Mouse (Mus musculus) forebrain, embryonic 10.5 days (tissue): ENCODE data around the gene Flt3l. TPM values are rescaled to one million over a fixed set of nuclear protein-coding genes. Genes with fewer than 3 reads are reported as not detected.
"Not testable (repeated sequence)": the region's sequence is repeated elsewhere in the genome, so short reads cannot be mapped to it uniquely, and the experiment has no call there.

ENCODE experiments used
- DNase-seq: peaks from one replicate; pipeline ENCODE4 v3.0.0-alpha.2; 2017; ENCODE audit warnings: low spot score; ENCODE audit errors: extremely low spot score
- H3K27ac ChIP-seq: fragments of 300-500 bp; sonication (generic); 2 replicates; pipeline ENCODE4 v1.5.1; 2016; ENCODE audit warnings: mild to moderate bottlenecking
- H3K27me3 ChIP-seq: fragments of 300-500 bp; sonication (generic); 2 replicates; pipeline ENCODE4 v1.6.1; 2016; ENCODE audit warnings: mild to moderate bottlenecking; ENCODE audit not compliant: poor library complexity, severe bottlenecking
- H3K36me3 ChIP-seq: fragments of 300-500 bp; sonication (generic); replicated peaks from 2 replicates; pipeline ENCODE4 v1.6.1; 2016; ENCODE audit warnings: mild to moderate bottlenecking, moderate library complexity
- H3K4me1 ChIP-seq: fragments of 300-500 bp; sonication (generic); 2 replicates; pipeline ENCODE4 v1.6.1; 2016
- H3K4me3 ChIP-seq: fragments of 300-500 bp; sonication (generic); 2 replicates; pipeline ENCODE4 v1.5.1; 2016; ENCODE audit warnings: mild to moderate bottlenecking, moderate library complexity
- H3K9me3 ChIP-seq: fragments of 300-500 bp; sonication (generic); 2 replicates; pipeline ENCODE4 v1.6.1; 2016; ENCODE audit warnings: mild to moderate bottlenecking, moderate library complexity
- WGBS: fragments of 180-500 bp; shearing (Covaris S2); methylation state at CpG from one replicate; pipeline ENCODE4 v1.1.7; 2016; 5-methylcytosine and 5-hydroxymethylcytosine counted together
- polyA plus RNA-seq: library from polyadenylated mRNA; unstranded; fragments of >200 nt; fragmentation: Nextera tagmentation; extraction: Ambion mirVana; gene quantifications from 2 replicates; pipeline ENCODE4 v1.2.1, GENCODE M21; 2016

The Flt3l gene
- polyA plus RNA-seq, 1 experiment from 2014 or later = 1.1 TPM

DNA sequence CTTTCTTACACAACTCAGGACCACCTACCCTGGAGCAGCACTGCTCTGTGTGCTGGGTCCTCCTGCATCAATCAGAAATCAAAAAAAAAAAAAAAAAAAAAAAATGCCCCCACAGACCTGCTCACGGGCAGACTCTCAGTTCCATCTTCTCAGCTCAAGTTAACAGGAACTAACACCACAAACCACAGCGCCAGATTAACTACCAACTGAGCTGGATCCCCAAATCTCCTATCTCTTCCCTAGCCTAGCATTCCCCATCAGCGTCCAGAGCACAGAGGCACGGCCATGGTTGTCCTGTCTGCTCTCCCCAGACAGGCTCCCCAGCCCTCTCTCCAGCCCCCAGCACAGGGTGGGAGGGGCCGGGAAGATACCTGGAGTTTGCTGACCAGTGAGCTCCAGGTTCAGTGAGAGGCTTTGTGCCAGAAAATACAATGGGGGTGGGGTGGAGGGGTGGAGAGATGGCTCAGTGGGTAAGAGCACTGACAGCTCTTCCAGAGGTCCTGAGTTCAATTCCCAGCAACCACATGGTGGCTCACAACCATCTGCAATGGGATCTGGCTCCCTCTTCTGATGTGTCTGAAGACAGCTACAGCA is 29.1 kb downstream of the Flt3l start:
- Histone ChIP-seq H3K27ac (peak overlapping the region; percentile 63; the same call in 1 of the 2 replicates), H3K4me3 (no peak overlapping the region), H3K4me1 (peaks cover 32% of the 10 kb centered on the region), H3K9me3 (no peaks in the 10 kb centered on the region), H3K27me3 (no peaks in the 10 kb centered on the region), H3K36me3 (no peaks in the 10 kb centered on the region)
- no peak for DNase-seq
- WGBS = 50% methylated on average over 5 of the region's 5 CpGs

DNA sequence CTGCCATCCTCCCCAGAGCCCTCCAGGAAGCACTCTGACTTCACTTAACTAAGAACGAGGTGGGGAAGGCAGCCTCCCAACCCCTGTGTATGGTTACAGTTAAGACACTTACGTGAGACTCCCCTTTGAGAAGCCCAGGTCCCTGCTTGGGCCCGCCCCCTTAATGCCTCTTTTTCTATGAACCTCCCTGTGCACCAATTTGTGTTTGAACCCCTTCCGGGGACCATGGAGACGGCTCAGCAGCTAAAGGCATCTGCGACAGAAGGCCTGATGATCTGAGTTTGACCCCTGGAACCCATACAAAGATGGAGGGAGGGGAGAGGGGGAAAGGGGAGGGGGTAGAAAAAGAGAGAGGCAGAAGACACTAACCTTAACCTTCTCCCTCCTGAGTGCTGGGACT is 29.8 kb downstream of the Flt3l start:
- Histone ChIP-seq H3K4me3 (no peak overlapping the region; the same call in 1 of the 2 replicates), H3K27ac (peak overlapping the region; percentile 77), H3K4me1 (peaks cover 32% of the 10 kb centered on the region), H3K36me3 (no peaks in the 10 kb centered on the region), H3K9me3 (no peaks in the 10 kb centered on the region), H3K27me3 (no peaks in the 10 kb centered on the region)
- 41% methylated on average over 6 of the region's 6 CpGs for WGBS
- no peak for DNase-seq

DNA sequence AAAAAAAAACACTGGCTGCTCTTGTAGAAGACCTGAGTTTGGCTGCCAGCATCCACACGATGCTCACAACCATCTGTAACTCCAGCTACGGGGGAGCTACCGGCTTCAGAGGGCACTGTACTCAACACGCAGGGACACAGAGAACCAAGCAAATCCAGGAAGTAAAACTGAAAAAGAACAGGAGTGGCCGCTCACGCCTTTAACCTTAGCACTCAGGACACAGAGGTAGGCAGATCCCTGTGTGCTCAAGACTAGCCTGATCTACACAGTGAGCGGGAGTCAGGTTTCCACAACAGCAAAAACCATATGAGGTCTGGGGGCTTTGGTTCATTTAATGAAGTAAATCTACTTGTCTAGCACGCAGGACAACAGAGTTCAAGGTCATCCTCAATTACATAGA is 30.7 kb downstream of the Flt3l start:
- no peak for DNase-seq
- 85% methylated on average over 8 of the region's 8 CpGs for WGBS
- no peaks in the 10 kb centered on the region for H3K27me3 ChIP-seq
- H3K27ac ChIP-seq = 0 out of 2 replicates have a peak overlapping the region, but pooled peaks have one; percentile 20
- no peaks in the 10 kb centered on the region for H3K9me3 ChIP-seq
- H3K36me3 ChIP-seq = no peaks in the 10 kb centered on the region
- no peak overlapping the region for H3K4me3 ChIP-seq
- H3K4me1 ChIP-seq = peaks cover 32% of the 10 kb centered on the region

DNA sequence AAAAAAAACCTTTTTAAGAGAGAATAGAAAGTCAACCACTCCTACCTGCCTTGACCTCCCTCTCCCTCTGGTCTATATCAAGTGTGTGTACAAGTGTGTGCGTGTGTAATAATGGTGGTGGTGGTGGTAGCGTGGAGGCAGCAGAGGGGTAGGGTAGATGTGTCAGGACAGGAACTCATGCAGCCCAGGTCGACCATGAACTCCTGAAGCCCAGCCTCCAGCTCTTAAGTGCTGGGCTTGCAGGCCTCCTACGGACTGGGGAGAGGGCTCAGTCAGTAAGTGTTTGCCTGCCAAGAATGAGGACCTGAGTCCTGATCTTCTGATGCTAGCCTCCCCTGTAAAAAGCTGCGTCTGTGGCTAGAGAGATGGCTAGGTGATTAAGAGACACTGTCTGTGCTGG is 31.3 kb downstream of the Flt3l start:
- Histone ChIP-seq H3K9me3 (no peaks in the 10 kb centered on the region), H3K27ac (0 out of 2 replicates have a peak overlapping the region, but pooled peaks have one; percentile 20), H3K36me3 (no peaks in the 10 kb centered on the region), H3K4me1 (peaks cover 32% of the 10 kb centered on the region), H3K27me3 (no peaks in the 10 kb centered on the region), H3K4me3 (no peak overlapping the region)
- WGBS = 84% methylated on average over 5 of the region's 5 CpGs
- no peak for DNase-seq

DNA sequence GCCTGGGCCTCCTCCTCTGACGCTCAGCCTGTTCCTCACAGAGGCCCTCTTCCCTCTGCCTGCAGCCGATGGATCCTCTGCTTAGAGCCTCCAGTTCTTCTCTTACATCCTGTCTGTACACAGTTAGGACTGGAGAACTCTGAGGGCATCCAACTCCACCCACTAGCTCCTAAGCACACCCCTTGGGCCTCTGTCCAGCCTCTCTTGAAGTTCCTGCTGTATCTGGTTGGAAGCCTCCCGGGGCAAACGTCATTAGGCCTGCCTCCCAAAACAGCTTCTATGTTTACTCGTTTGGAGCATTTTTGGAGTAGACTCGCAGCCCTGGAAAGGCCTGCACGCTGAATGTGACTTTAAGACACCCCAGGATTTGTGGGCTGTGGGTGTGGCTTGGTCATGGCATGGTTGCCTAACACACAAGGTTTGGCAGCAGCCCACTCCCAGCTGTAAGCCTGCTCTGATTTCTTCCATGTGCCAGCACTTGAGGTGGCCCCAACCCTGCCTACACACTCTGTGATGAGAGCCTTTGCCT is 32.5 kb downstream of the Flt3l start, which contains the start of gene Fcgrt:
TSS of gene Fcgrt (minus strand) at position 200 of the 529 bp plus-strand sequence.
- no peaks in the 10 kb centered on the region for H3K27me3 ChIP-seq
- H3K27ac ChIP-seq = peak within 1 kb of the TSS; percentile 72
- H3K36me3 ChIP-seq = no peaks in the 10 kb centered on the region
- H3K9me3 ChIP-seq = no peaks in the 10 kb centered on the region
- peaks cover 32% of the 10 kb centered on the region for H3K4me1 ChIP-seq
- DNase-seq = no peak
- H3K4me3 ChIP-seq = no peak within 1 kb of the TSS
- 80% methylated on average over 7 of the region's 7 CpGs for WGBS

DNA sequence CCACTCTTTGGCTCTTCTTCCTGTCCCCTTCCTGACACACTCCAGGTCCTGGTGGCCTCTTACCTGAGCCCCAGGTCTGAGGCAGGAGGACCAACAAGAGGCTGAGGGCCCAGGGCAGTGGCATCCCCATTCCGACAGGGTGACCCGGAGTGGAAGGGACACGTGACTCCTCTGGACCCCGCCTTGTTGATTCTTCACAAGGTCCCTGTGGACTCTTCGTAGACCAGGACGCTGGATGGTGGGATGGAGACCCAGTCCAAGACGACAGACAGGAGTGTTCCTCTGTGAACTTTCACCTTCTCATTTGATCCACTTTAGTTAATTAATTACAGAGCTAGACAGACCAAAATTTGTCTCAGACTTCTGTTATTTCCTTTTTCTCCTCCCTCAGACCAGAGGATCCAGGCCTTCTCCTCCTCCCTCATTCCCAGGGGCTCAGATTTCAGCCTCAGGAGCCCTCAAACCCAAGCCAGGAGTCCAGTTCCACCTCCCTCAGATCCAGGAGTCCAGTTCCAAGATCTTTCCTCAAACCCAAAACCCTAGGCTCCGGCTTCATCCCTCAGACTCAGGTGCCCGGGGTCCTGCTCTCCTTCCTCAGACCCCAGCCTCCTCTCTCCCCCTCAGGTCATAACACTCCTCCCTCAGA is 33.2 kb downstream of the Flt3l start:
- no peaks in the 10 kb centered on the region for H3K9me3 ChIP-seq
- no peaks in the 10 kb centered on the region for H3K36me3 ChIP-seq
- no peak for DNase-seq
- 80% methylated on average over 9 of the region's 9 CpGs for WGBS
- no peaks in the 10 kb centered on the region for H3K27me3 ChIP-seq
- H3K4me3 ChIP-seq = no peak overlapping the region
- H3K27ac ChIP-seq = peak overlapping the region; percentile 72
- H3K4me1 ChIP-seq = peaks cover 32% of the 10 kb centered on the region

DNA sequence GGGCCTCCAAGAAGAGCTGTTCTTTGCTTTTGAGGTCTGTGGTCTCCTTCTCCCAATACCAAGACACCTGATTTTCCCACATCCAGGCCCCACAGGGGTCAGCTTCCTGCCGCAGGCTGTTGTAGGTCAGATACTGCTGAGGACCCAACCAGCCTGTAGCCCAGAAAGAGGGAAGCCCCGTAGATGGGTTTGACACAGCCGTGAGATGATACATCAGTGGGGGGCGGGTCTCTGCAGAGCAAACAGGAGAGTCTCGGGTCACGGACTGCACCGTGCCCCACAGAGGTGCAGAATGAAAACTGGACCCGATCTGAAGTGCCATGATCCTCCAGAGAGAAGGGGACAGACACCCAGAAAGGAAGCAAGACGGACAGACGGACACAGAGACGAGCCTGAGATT is 33.8 kb downstream of the Flt3l start:
- no peaks in the 10 kb centered on the region for H3K36me3 ChIP-seq
- H3K4me1 ChIP-seq = peaks cover 34% of the 10 kb centered on the region
- no peaks in the 10 kb centered on the region for H3K9me3 ChIP-seq
- peak overlapping the region; percentile 40 for H3K27ac ChIP-seq
- no peaks in the 10 kb centered on the region for H3K27me3 ChIP-seq
- no peak overlapping the region for H3K4me3 ChIP-seq
- DNase-seq = no peak
- 91% methylated on average over 11 of the region's 11 CpGs for WGBS

DNA sequence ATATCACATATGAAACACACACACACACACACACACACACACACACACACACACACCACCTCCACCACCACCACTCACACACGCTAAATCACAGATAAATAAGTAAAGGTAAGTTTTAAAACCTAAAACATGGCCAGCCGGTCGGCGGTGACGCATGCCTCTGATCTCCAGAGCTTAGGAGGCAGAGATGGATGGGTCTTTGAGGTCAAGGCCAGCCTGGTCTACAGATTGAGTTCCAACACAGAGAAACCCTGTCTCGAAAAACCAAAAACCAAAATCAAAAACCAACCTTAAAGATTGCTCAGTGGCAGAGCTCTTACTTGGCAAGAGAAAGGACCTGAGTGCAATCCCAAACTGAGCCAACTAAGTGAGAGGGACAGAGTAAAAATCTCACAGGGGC is 36.2 kb downstream of the Flt3l start:
- 95% methylated on average over 6 of the region's 6 CpGs for WGBS
- no peak overlapping the region for H3K4me3 ChIP-seq

DNA sequence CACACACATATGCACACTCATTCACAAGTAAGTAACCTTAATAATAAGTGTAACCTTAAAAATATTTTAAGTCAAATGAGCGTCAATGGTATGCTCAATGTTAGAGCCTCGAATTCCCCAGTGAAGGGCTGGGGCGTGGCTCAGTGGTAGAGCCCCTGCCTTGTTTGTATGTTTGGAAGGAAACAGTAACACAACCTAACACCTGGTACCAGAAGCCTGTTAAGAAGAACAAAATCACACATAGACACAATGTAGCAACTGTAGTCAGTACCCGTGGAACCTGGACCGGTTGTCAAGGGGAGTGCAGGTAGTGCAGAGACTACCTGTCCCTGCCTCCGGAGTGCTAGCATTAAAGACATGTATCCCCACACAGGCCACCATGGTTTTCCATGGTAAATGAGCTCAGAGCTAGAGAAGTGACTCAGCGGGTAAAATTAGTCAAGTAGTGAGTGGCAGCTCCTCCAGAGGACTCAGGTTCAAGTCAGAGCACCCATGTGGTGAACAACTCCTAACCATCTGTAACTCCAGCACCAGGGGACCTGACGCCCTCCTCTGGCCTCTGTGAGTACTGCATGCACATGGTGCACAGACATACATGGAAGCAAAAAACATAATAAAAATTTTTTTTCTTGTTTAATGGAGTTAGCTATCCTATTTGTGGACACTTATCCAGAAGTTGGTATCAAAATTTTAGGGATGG is 37.5 kb downstream of the Flt3l start:
- no peak for DNase-seq
- Histone ChIP-seq H3K4me3 (no peak overlapping the region), H3K36me3 (no peaks in the 10 kb centered on the region), H3K27me3 (no peaks in the 10 kb centered on the region), H3K4me1 (peaks cover 29% of the 10 kb centered on the region), H3K27ac (no peak overlapping the region), H3K9me3 (no peaks in the 10 kb centered on the region)
- WGBS = 88% methylated on average over 8 of the region's 8 CpGs

More for the DNA sequence above, 36.2 kb downstream of the Flt3l start:
- H3K27ac ChIP-seq = no peak overlapping the region
- no peak for DNase-seq
- H3K9me3 ChIP-seq = no peaks in the 10 kb centered on the region
- no peaks in the 10 kb centered on the region for H3K36me3 ChIP-seq
- H3K4me1 ChIP-seq = peaks cover 24% of the 10 kb centered on the region
- H3K27me3 ChIP-seq = no peaks in the 10 kb centered on the region

DNA sequence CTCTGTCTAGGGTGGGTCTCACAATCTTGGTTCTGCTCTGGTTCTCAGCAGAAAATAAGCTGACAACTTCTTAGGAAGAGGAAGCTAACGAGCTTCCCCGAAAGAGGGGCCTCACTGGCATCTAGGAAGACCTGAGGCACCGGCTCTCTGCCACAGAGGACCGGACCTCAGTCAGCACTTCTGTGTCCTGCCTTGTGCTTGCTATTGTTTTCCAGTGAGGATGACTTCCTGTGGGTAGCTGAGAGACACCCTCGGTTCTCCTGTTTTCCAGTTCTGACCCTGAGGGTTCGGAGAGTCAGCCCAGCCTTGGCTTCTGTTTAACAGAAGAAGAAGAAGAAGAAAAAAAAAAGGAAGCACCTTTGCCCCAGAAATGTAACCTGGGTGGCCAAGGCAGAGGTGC is 38.8 kb downstream of the Flt3l start:
- 65% methylated on average over 6 of the region's 6 CpGs for WGBS
- H3K27me3 ChIP-seq = no peaks in the 10 kb centered on the region
- no peak overlapping the region for H3K4me3 ChIP-seq
- no peak for DNase-seq
- H3K4me1 ChIP-seq = peaks cover 33% of the 10 kb centered on the region
- no peaks in the 10 kb centered on the region for H3K36me3 ChIP-seq
- H3K27ac ChIP-seq = no peak overlapping the region
- H3K9me3 ChIP-seq = no peaks in the 10 kb centered on the region

DNA sequence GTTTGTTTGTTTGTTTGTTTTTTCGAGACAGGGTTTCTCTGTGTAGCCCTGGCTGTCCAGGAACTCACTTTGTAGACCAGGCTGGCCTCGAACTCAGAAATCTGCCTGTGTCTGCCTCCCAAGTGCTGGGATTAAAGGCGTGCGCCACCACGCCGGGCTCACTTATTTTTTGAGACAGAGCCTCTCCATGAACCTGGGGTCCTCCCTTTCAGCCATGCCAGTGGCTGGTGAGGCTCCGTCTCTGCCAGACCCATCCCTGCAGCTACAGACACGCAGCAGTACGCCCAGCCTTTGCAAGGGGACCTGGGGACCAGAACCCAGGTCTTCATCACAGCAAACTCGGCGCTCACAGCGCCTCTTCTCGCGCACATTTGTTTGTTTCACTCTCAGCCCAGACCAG is 40.3 kb downstream of the Flt3l start:
- WGBS = 93% methylated on average over 14 of the region's 14 CpGs
- not testable (repeated sequence) for H3K36me3 ChIP-seq, H3K9me3 ChIP-seq, H3K4me3 ChIP-seq, H3K27me3 ChIP-seq, DNase-seq, H3K27ac ChIP-seq
- H3K4me1 ChIP-seq = peaks cover 48% of the 10 kb centered on the region

DNA sequence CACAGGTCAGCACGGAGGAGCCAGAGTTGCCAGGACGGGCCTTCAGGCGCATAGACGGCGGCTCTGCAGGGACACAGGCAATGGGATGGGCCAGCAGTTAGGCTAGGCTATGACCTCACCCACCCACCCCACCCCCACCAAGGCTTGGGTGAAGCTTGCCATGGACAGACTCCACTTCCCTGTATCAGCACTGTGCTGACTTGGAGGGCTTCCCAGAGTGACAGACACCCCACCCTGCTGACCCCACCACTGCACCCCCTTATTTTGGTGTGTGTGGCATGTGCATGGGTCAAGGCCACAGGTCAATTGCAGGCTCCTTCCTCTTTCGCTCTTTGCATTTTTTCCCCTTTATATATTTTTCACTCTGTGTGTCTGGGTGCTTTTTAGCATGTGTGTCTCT is 40.9 kb downstream of the Flt3l start:
- H3K27ac ChIP-seq = 0 out of 2 replicates have a peak overlapping the region, but pooled peaks have one; percentile 49
- 82% methylated on average over 6 of the region's 6 CpGs for WGBS

More for the DNA sequence above, 40.9 kb downstream of the Flt3l start:
- Histone ChIP-seq H3K9me3 (no peaks in the 10 kb centered on the region), H3K27me3 (peaks cover 5% of the 10 kb centered on the region; the same call in 1 of the 2 replicates), H3K4me3 (no peak overlapping the region), H3K4me1 (peaks cover 54% of the 10 kb centered on the region), H3K36me3 (0 out of 2 replicates have a peak, but pooled peaks cover under 1% of the 10 kb centered on the region)
- DNase-seq = no peak
